Mouse (Mus musculus) kidney, postnatal 36 days (tissue): ENCODE measurements at regions not wholly inside any gene's neighbourhood (a gene's known extent, or its start where the extent isn't known, plus 50 kb on each side); places are given as distances from the start of the nearest gene placed in this dataset.
A peak's percentile ranks its signal among the peaks of the same experiment; 100 is the strongest.

Experiments
- DNase-seq, 2 experiments: peaks; one replicate each; pipeline ENCODE4 v3.0.0; 2021 to 2022; ENCODE audit warnings: mixed read lengths in 2 of 2

GRCm38 (mm10) chr5:56943899-56944298 lies 773.9 kb upstream of the Pcdh7 start:
- DNase-seq, result peak; percentile 57 to 81

- DNase-seq, result no peak
These were observed 764.8 kb upstream of the Pcdh7 start for GRCm38 (mm10) chr5:56952799-56953498.
